Mouse (Mus musculus) lung, adult 2 months (tissue): ENCODE results near the gene 6030408B16Rik. TPM values are rescaled to one million over a fixed set of nuclear protein-coding genes. Genes with fewer than 3 reads are reported as not detected.

Source experiments
- DNase-seq: peaks from one replicate; pipeline ENCODE4 v3.0.0; 2022
- H3K4me1 ChIP-seq: fragments of 200-500 bp; 2 replicates; pipeline ENCODE4 v1.6.1; 2011; ENCODE audit warnings: low read length; ENCODE audit not compliant: control insufficient read depth, insufficient read depth
- H3K4me3 ChIP-seq: fragments of 200-500 bp; replicated peaks from 2 replicates; pipeline ENCODE3; 2011; ENCODE audit warnings: low read depth, mild to moderate bottlenecking, control low read depth, low read length; ENCODE audit errors: extremely low read depth
- CTCF ChIP-seq: fragments of 200-500 bp; IDR thresholded peaks from 2 replicates; pipeline ENCODE4 v1.5.1; 2011; ENCODE audit warnings: mild to moderate bottlenecking, low read length, control low read depth; ENCODE audit not compliant: insufficient read depth
- POLR2A ChIP-seq: fragments of 200-500 bp; IDR thresholded peaks from 2 replicates; pipeline ENCODE4 v1.6.1; 2011; ENCODE audit warnings: low read depth, mild to moderate bottlenecking, control low read depth, low read length, borderline replicate concordance; ENCODE audit errors: extremely low read depth
- WGBS: fragments of 180-500 bp; shearing (Covaris S2); methylation state at CpG from one replicate; pipeline ENCODE4 v1.1.7; 2018; 5-methylcytosine and 5-hydroxymethylcytosine counted together
- polyA plus RNA-seq: library from polyadenylated mRNA; depleted of rRNA; stranded (reverse); fragments of >200 nt; gene quantifications from 2 replicates; pipeline ENCODE4 v1.2.3, GENCODE M21; 2012

The 6030408B16Rik gene
- polyA plus RNA-seq, 1 experiment = 35.1 TPM

DNA sequence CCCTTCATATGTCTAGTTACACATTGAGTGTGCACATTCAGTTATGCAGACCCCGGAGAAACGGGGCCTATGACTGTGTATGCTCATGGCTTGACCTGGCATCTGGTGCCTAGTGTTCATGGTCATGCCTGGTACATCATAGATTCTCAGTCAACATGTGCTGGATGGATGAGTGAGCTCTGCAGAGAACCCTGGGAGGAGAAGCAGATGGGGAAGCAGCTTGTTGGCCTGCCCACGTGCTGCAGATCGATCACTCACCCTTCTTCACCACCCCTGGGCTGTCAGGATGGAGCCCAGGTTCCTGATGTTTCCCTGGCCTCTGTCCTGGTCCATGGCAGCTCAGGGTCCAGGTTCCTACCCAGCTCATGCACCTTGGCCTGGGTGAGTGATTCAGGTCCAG is 13.4 kb downstream of the 6030408B16Rik start:
- no peak for TF ChIP-seq CTCF
- TF ChIP-seq POLR2A = no peak
- no peak for DNase-seq
- WGBS = 97% methylated on average over 4 of the region's 4 CpGs
- Histone ChIP-seq H3K4me1 (no peaks in the 10 kb centered on the region), H3K4me3 (no peak overlapping the region)

DNA sequence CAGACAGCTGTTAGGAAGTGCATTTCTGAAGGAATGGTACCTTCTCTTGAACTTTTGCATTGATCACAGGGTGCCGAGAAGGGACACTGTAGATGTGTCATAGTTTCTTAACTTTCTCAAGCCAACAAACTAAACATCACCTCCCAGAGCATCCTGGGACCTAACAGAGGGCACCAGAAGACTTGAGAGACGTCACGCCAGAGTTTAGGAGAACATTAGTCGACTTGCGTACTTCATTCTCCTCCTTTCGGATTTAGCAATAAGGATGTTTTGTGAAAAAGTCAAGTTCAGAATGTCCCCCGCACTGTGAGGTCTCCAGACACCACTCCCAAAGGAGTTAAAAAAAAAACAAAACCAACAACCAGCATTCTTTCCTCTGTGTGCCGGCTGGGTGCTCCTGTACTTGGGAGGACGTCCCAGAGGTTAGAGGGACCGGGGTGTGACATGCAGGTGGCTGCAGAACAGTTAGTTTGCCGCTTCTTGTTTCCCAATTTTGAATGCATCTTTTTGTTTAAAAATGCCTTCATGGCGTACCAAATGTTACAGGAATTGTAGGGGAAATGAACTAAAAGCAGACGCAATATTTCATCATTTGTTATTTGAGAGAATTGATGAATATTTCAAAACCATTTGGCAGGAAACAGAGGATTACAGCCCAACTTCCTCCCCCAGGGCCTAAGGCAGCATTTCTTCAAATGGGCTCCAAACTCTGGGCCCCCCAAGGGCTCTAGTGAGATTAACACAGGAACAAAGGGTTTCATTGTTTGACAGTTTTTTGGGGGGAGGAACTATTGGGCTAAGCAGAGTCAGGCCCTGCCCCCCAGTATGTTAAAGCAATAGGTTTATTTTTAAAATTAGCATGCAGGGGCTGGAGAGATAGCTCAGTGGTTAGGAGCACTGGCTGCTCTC is 15.7 kb downstream of the 6030408B16Rik start:
- no peak for DNase-seq
- 54% methylated on average over 13 of the region's 13 CpGs for WGBS
- H3K4me1 ChIP-seq = no peaks in the 10 kb centered on the region
- TF ChIP-seq POLR2A = no peak
- TF ChIP-seq CTCF = no peak
- no peak overlapping the region for H3K4me3 ChIP-seq

DNA sequence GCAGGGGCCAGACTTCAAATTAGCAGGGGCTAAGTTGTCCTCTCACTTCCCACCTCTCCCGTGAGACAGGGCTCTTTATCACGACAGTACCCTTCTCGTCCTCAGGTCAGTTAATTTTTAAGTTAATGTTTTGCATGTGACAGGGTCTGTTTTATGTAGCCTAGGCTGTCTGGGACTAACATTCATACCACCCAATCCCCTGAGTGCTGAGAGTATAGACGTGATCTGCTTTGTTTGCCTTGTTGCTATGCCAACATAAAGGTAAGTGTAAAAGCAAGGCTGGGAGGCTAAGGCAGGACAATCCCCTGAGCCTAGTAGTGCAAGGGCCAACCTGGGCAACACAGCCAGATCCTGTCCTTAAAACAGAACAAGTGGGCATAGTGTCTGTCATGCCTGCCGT is 16.5 kb downstream of the 6030408B16Rik start:
- WGBS = 58% methylated on average over 5 of the region's 5 CpGs
- TF ChIP-seq CTCF (no peak), POLR2A (no peak)
- Histone ChIP-seq H3K4me3 (no peak overlapping the region), H3K4me1 (no peaks in the 10 kb centered on the region)
- DNase-seq = no peak

DNA sequence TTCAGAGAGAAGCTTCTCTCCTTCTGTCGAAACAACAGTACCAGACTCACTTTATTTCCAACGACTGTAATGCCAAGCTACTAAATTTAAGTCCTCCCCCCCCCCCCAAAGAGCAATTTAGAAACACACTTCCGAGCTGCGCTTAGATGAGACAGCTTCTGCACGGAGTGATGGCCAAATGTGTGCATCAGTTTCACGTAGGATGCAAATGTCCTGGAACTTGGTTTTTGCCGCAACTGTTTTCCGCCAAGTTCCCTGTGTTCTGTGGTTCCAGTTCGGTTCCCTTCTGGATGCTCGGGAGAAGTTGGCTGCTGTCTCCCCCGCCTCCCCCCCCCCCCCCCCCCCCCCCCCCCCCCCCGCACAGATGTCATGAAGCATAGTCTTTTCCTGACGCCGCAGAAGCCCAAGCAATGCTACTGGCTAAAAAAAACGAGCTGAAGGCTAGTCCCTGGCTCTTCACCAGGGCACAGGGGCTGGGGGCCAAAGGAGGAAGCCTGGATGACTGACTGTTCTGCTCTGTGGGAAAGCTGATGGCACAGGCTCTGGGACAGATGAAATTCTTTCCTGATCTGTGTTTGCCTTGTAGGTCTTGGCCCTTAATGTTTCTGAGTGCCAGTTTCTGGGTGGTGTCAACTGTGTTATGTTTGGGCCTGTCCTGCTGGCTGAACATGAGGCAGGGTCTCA is 18.2 kb downstream of the 6030408B16Rik start:
- TF ChIP-seq POLR2A = no peak
- no peak for TF ChIP-seq CTCF
- Histone ChIP-seq H3K4me1 (no peaks in the 10 kb centered on the region), H3K4me3 (no peak overlapping the region)
- DNase-seq = no peak
- 45% methylated on average over 13 of the region's 15 CpGs for WGBS

DNA sequence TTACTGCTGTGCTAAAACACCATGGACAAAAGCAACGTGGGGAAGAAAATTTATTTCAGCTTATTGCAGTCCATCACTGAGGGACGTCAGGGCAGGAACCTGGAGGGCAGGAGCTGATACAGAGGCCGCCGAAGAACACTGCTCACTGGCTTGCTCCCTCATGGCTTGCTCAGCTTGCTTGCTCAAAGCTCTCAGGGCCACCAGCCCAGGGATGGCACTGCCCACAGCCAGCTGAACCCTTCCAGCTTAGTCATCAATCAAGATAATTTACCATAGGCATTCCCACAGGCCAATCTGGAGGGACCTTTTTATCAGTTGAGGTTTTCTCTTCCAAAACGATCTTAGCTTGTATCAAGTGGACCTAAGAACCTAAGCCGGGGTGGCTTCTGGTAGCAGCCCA is 19.0 kb downstream of the 6030408B16Rik start:
- 73% methylated on average over 6 of the region's 6 CpGs for WGBS

DNA sequence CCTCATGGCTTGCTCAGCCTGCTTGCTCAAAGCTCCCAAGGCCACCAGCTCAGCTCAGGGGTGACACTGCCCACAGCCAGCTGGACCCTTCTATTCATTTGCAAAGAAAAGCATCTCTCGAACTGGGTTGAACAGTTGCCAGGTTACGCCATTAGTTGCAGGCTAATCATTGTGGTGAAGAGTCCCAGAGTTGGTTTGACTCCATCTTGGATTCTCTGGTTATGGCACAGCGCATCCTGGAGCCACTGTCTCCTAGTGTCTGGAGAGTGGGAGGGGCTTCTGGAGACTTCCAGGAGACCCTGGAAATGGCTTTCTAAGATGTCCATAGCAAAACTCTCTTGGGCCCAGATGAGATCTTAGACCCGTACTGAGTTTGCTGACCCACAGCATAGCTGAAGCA is 22.4 kb downstream of the 6030408B16Rik start:
- Histone ChIP-seq H3K4me1 (peaks cover 8% of the 10 kb centered on the region), H3K4me3 (no peak overlapping the region)
- TF ChIP-seq CTCF (no peak), POLR2A (no peak)
- 79% methylated on average over 4 of the region's 4 CpGs for WGBS
- DNase-seq = no peak

More for the DNA sequence above, 19.0 kb downstream of the 6030408B16Rik start:
- Histone ChIP-seq H3K4me1 (no peaks in the 10 kb centered on the region), H3K4me3 (no peak overlapping the region)
- DNase-seq = no peak
- no peak for TF ChIP-seq POLR2A
- no peak for TF ChIP-seq CTCF

DNA sequence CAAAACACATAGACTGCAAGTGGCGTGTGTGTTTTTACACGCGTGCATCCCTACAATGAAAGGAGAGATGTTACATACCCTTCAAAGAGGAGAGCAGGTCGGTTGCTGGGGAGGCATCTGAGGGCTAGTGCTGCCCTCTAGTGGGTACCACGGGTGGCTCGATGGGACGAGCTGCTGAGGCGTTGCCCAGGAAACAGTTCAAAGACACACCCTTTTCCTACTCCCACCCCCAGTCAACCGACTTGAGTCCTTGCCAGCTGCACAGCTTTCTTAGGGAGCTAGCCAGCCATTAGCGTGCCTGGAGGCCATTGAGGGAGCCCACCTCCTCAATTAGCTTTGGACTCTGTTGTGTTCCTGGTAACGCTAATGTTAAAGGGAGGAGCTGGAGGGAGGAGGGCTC is 22.8 kb downstream of the 6030408B16Rik start:
- peak overlapping the region; percentile 55 for H3K4me3 ChIP-seq
- TF ChIP-seq CTCF (peak; percentile 97), POLR2A (peak; percentile 61; the same call in 1 of the 2 replicates)
- peak; percentile 87 for DNase-seq
- 3% methylated on average over 11 of the region's 11 CpGs for WGBS
- peaks cover 10% of the 10 kb centered on the region for H3K4me1 ChIP-seq

DNA sequence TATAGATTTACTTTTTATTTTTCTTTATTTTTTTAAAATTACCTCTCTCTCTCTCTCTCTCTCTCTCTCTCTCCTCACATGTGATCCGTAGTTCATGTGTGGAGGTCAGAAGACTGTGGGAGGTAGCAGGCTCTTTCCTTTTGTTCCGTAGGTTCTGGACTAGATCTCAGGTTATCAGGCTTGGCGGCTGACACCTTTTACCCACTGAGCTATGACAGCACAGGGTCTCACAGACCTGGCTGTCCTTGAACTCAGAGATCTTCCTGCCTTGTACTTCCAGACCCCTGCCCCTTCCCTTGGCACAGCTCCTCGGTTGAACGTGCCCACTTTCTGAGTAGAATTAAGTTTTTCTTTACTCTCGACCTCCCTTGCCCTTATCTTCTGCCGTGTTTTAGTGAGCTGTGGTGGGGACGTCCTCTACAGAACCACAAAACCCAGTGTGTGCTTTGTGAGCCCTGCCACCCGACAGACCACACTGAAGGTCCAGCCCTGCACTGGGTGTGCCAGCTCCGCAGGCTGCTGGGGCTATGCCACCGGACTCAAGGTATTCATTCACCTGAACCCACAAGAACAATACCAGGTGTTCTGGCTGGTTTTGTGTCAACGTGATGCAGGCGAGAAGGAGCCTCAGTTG is 23.4 kb downstream of the 6030408B16Rik start:
- peak overlapping the region; percentile 33 for H3K4me3 ChIP-seq
- DNase-seq = no peak
- TF ChIP-seq POLR2A = no peak
- TF ChIP-seq CTCF = no peak
- peaks cover 13% of the 10 kb centered on the region for H3K4me1 ChIP-seq
- WGBS = 44% methylated on average over 13 of the region's 13 CpGs

DNA sequence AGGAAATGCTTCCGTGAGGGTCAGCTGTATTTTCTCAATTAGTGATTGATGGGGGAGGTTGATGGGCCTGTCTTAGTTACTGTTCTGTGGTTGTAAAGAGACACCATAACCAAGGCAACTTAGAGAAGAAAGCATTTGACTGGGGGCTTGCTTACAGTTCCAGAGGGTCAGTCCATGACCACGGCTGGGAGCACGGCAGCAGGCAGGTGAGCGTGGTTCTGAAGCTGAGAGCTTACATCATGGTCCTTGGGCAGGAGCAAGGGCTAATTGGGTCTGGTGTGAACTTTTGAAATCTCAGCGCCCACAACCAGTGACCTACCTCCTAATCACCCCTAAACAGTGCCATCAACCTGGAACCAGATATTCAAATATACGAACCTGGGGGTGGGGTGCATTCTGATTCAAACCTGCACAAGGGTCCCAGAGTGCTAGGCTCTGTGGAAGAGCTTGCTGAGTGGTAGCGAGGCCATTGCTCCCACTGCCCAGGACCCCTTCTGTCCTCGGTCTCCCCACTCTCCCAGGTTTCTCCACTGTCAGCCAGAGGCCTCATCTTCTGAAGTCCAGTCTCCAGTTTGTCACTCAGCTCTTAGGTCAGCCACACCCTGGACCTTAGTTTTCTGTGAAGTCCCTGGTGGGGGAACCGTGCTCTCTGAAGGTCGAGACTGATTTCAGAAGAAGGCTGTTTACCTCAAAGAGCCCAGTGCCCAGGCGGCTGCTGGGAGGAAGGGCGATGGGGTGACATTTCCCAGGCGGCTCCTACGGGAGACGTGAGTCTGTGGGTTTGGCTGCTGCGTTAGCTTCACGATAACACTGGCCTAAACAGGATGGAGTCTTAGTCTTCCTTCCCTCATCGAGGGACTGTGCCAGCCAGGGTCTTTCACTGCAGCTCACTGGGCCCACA is 24.2 kb downstream of the 6030408B16Rik start:
- TF ChIP-seq CTCF = no peak
- TF ChIP-seq POLR2A = peak; percentile 15; the same call in 1 of the 2 replicates
- H3K4me1 ChIP-seq = peaks cover 13% of the 10 kb centered on the region
- WGBS = 61% methylated on average over 18 of the region's 18 CpGs
- no peak overlapping the region for H3K4me3 ChIP-seq
- no peak for DNase-seq
